Mouse (Mus musculus): ENCODE results near the gene Fndc4. TPM values are rescaled to one million over a fixed set of nuclear protein-coding genes. Genes with fewer than 3 reads are reported as not detected.

Fndc4 gene
- polyA plus RNA-seq, 1 experiment = 17.7 TPM

DNA sequence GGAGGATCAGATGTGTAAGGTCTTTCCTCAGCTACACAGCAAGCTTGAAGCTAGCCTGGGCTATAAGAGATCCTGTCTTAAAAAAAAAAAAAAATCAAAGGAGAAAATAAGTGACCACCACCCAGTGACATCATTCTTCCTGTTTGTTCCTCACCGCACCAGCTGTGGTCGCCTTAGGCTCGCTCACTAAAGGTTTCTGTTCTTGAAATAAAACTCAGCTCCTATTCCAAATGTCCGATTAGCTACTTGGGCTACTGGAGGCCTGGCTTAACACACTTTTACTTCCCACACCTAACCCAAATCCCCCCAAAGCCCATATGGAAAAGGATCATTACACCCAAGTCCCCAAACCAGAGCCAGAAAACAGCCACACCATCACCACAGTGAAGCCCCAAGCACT lies 7.7 kb downstream of the Fndc4 start:
- Histone ChIP-seq H3K36me3 (ENCODE audit: control insufficient read depth, insufficient read depth) (peaks cover 8% of the 10 kb centered on the region), H3K27me3 (ENCODE audit: control insufficient read depth, insufficient read depth, insufficient read length) (no peaks in the 10 kb centered on the region)
- TF ChIP-seq CTCF (IDR thresholded peaks at IDR 0.05; ENCODE audit: control insufficient read depth, insufficient read depth, insufficient read length) (no peak), MYOD1 (IDR thresholded peaks at IDR 0.05; ENCODE audit: control insufficient read depth, insufficient read length, low read depth) (no peak), MYOG (IDR thresholded peaks at IDR 0.05; ENCODE audit: control insufficient read depth, extremely low read depth, insufficient read length) (no peak), MAX (IDR thresholded peaks at IDR 0.05) (no peak), CEBPB (IDR thresholded peaks at IDR 0.05; ENCODE audit: low read depth) (no peak), FOSL1 (IDR thresholded peaks at IDR 0.05; ENCODE audit: insufficient read depth, low read length, poor library complexity, severe bottlenecking) (no peak), USF1 (IDR thresholded peaks at IDR 0.05; ENCODE audit: low read depth) (no peak)

DNA sequence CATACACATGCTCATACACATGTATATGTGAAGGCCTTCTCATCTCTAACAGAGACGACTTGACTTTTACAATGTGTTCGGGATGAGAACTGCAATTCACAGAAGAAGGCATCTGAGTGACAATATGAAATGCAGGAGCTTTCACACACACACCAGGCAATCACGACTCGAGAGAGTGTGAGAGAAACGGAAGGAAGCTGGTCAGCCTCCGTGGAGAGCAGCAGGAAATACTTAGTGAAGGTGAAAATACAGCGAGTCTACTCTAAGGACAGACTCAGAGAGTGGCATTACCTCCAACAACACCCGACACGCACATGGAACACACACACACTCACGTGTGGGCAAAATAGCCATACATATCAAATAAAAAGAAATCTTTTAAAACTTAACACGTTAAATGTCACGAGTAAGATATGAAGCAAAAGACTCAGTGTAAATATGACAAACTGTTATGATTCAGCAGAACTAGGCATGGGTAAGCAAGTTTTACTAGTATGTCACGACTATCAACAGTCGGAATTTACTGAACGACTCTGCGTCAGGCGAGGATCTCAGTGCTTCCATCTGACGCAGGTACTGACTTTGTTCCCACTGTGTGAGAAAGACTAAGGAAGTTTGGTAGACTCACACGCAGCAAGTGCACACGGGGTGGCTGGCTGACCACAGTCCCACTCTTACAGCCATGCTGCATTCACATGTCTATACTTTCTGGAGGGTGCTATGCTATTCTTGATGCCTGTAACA lies 16.5 kb downstream of the Fndc4 start:
- Histone ChIP-seq H3K79me3 (ENCODE audit: low read depth) (no peaks in the 10 kb centered on the region), H3K27me3 (ENCODE audit: control insufficient read depth, insufficient read depth, insufficient read length) (no peaks in the 10 kb centered on the region), H3K36me3 (ENCODE audit: control insufficient read depth, insufficient read depth) (peaks cover 25% of the 10 kb centered on the region), H3ac (ENCODE audit: control insufficient read depth, insufficient read length, low read depth) (no peak overlapping the region), H3K79me2 (ENCODE audit: control insufficient read depth, insufficient read depth) (no peaks in the 10 kb centered on the region), H3K4me3 (ENCODE audit: insufficient read depth, poor library complexity, severe bottlenecking) (no peak overlapping the region)
- no peak for TF ChIP-seq MAX (IDR thresholded peaks at IDR 0.05)
- no peak for TF ChIP-seq MYOG (IDR thresholded peaks at IDR 0.05; ENCODE audit: control insufficient read depth, extremely low read depth, insufficient read length)
- no peak for TF ChIP-seq USF1 (IDR thresholded peaks at IDR 0.05; ENCODE audit: low read depth)
- no peak for TF ChIP-seq MYOD1 (IDR thresholded peaks at IDR 0.05; ENCODE audit: control insufficient read depth, insufficient read length, low read depth)
- no peak for TF ChIP-seq CEBPB (IDR thresholded peaks at IDR 0.05; ENCODE audit: low read depth)
- TF ChIP-seq CTCF (IDR thresholded peaks at IDR 0.05; ENCODE audit: control insufficient read depth, insufficient read depth, insufficient read length) = no peak
- TF ChIP-seq FOSL1 (IDR thresholded peaks at IDR 0.05; ENCODE audit: insufficient read depth, low read length, poor library complexity, severe bottlenecking) = no peak

More for the DNA sequence above, 7.7 kb downstream of the Fndc4 start:
- no peak overlapping the region for H3ac ChIP-seq (ENCODE audit: control insufficient read depth, insufficient read length, low read depth)
- no peaks in the 10 kb centered on the region for H3K79me3 ChIP-seq (ENCODE audit: low read depth)
- H3K4me3 ChIP-seq (ENCODE audit: insufficient read depth, poor library complexity, severe bottlenecking) = no peak overlapping the region
- H3K79me2 ChIP-seq (ENCODE audit: control insufficient read depth, insufficient read depth) = no peaks in the 10 kb centered on the region

DNA sequence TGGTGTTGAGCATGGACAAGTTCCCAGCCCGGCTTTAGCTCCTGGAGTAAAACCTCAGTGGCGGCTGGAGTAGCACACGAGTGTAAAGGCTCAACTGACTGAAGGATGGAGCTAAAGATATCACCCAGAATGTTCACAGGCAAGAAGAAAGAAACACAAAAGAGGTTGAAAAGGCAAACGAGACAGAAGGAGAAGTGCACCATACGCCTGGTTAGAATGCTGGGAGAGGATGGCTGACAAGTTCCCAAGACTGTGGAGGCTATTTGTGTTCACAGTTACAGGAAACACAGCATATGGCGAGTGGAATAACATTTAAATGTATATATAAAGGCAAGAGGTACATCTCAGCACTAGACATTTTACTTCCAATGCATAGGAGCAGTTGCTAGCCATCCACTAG lies 22.9 kb downstream of the Fndc4 start:
- H3ac ChIP-seq (ENCODE audit: control insufficient read depth, insufficient read length, low read depth) = no peak overlapping the region

DNA sequence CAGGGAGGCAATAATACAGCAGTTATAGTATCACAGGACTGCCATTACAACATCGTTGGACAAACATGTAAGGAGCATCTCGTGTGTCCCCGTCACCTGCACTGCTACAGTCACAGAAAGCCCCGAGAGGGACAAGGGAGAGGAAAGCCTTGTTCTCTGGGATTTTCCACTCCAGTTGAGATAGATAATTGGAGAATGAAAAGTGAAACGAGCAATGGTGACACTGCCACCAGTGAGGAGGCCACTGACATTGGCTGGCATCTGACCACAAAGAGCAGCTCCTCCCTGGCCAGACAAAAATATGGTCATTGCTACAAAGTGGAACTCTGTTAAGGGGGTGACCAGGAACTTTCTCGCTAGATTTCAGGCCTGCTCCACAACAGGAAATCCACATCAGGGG lies 28.2 kb downstream of the Fndc4 start:
- Histone ChIP-seq H3K4me3 (ENCODE audit: insufficient read depth, poor library complexity, severe bottlenecking) (no peak overlapping the region), H3K79me3 (ENCODE audit: low read depth) (no peaks in the 10 kb centered on the region), H3ac (ENCODE audit: control insufficient read depth, insufficient read length, low read depth) (no peak overlapping the region), H3K27me3 (ENCODE audit: control insufficient read depth, insufficient read depth, insufficient read length) (no peaks in the 10 kb centered on the region), H3K36me3 (ENCODE audit: control insufficient read depth, insufficient read depth) (peaks cover 5% of the 10 kb centered on the region), H3K79me2 (ENCODE audit: control insufficient read depth, insufficient read depth) (no peaks in the 10 kb centered on the region)
- TF ChIP-seq CEBPB (IDR thresholded peaks at IDR 0.05; ENCODE audit: low read depth) (no peak), FOSL1 (IDR thresholded peaks at IDR 0.05; ENCODE audit: insufficient read depth, low read length, poor library complexity, severe bottlenecking) (no peak), USF1 (IDR thresholded peaks at IDR 0.05; ENCODE audit: low read depth) (no peak), MYOD1 (IDR thresholded peaks at IDR 0.05; ENCODE audit: control insufficient read depth, insufficient read length, low read depth) (no peak), CTCF (IDR thresholded peaks at IDR 0.05; ENCODE audit: control insufficient read depth, insufficient read depth, insufficient read length) (no peak), MYOG (IDR thresholded peaks at IDR 0.05; ENCODE audit: control insufficient read depth, extremely low read depth, insufficient read length) (no peak), MAX (IDR thresholded peaks at IDR 0.05) (no peak)

More for the DNA sequence above, 22.9 kb downstream of the Fndc4 start:
- Histone ChIP-seq H3K27me3 (ENCODE audit: control insufficient read depth, insufficient read depth, insufficient read length) (no peaks in the 10 kb centered on the region), H3K79me3 (ENCODE audit: low read depth) (no peaks in the 10 kb centered on the region), H3K36me3 (ENCODE audit: control insufficient read depth, insufficient read depth) (peaks cover 7% of the 10 kb centered on the region), H3K4me3 (ENCODE audit: insufficient read depth, poor library complexity, severe bottlenecking) (no peak overlapping the region), H3K79me2 (ENCODE audit: control insufficient read depth, insufficient read depth) (no peaks in the 10 kb centered on the region)
- TF ChIP-seq MAX (IDR thresholded peaks at IDR 0.05) (no peak), FOSL1 (IDR thresholded peaks at IDR 0.05; ENCODE audit: insufficient read depth, low read length, poor library complexity, severe bottlenecking) (no peak), USF1 (IDR thresholded peaks at IDR 0.05; ENCODE audit: low read depth) (no peak)

DNA sequence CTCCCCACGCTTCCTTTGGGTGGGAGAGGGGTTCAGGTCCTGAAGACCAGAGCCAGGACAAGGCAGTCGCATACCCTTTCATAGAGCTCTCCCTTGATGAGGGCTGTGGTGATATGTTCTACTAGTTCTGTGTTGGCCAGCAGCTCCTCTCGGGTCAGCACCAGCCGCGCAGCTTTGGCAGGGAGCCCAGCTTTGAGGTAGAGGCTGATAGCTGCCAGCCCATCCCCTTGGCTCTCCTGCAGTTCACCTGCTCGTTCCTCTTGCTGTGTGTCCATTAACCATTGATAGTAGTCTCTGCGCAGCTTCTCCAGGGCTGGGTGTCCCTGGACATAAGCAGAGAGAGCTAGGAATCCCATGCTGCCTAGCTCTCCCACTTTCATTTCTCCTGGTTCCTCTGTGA lies 29.8 kb downstream of the Fndc4 start:
- no peak overlapping the region for H3K4me3 ChIP-seq (ENCODE audit: insufficient read depth, poor library complexity, severe bottlenecking)
- H3K79me2 ChIP-seq (ENCODE audit: control insufficient read depth, insufficient read depth) = no peaks in the 10 kb centered on the region
- TF ChIP-seq MYOG (IDR thresholded peaks at IDR 0.05; ENCODE audit: control insufficient read depth, extremely low read depth, insufficient read length) = no peak
- TF ChIP-seq MYOD1 (IDR thresholded peaks at IDR 0.05; ENCODE audit: control insufficient read depth, insufficient read length, low read depth) = no peak
- no peak for TF ChIP-seq FOSL1 (IDR thresholded peaks at IDR 0.05; ENCODE audit: insufficient read depth, low read length, poor library complexity, severe bottlenecking)
- TF ChIP-seq CTCF (IDR thresholded peaks at IDR 0.05; ENCODE audit: control insufficient read depth, insufficient read depth, insufficient read length) = no peak
- no peak for TF ChIP-seq CEBPB (IDR thresholded peaks at IDR 0.05; ENCODE audit: low read depth)
- TF ChIP-seq MAX (IDR thresholded peaks at IDR 0.05) = no peak
- no peak for TF ChIP-seq USF1 (IDR thresholded peaks at IDR 0.05; ENCODE audit: low read depth)
- H3K79me3 ChIP-seq (ENCODE audit: low read depth) = no peaks in the 10 kb centered on the region
- H3K36me3 ChIP-seq (ENCODE audit: control insufficient read depth, insufficient read depth) = peaks cover 5% of the 10 kb centered on the region
- H3ac ChIP-seq (ENCODE audit: control insufficient read depth, insufficient read length, low read depth) = no peak overlapping the region
- H3K27me3 ChIP-seq (ENCODE audit: control insufficient read depth, insufficient read depth, insufficient read length) = no peaks in the 10 kb centered on the region

DNA sequence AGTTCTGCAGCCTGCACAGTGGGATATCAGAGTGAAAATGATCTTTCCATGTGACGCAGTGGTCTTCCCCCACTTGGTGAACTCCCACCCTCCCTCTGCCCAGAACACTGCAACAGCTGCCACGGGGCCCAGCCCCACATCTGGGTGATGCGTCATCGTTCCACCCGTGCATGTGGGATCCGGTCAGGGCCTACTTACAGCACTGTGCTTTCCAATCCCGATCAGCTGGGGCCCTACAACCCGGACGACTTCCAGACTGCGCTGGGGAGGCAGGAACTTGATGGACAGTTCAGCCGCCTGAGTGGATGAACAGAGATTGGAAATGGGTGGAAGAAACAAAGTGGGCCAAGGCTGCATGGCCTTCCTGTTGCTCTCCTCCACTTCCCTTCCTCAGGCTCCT lies 38.3 kb downstream of the Fndc4 start:
- H3K79me3 ChIP-seq (ENCODE audit: low read depth) = no peaks in the 10 kb centered on the region
- H3K36me3 ChIP-seq (ENCODE audit: control insufficient read depth, insufficient read depth) = peaks cover 11% of the 10 kb centered on the region
- H3K27me3 ChIP-seq (ENCODE audit: control insufficient read depth, insufficient read depth, insufficient read length) = no peaks in the 10 kb centered on the region
- no peak overlapping the region for H3K4me3 ChIP-seq (ENCODE audit: insufficient read depth, poor library complexity, severe bottlenecking)
- H3K79me2 ChIP-seq (ENCODE audit: control insufficient read depth, insufficient read depth) = no peaks in the 10 kb centered on the region
- no peak overlapping the region for H3ac ChIP-seq (ENCODE audit: control insufficient read depth, insufficient read length, low read depth)
- no peak for TF ChIP-seq MAX (IDR thresholded peaks at IDR 0.05)
- no peak for TF ChIP-seq FOSL1 (IDR thresholded peaks at IDR 0.05; ENCODE audit: insufficient read depth, low read length, poor library complexity, severe bottlenecking)
- no peak for TF ChIP-seq CEBPB (IDR thresholded peaks at IDR 0.05; ENCODE audit: low read depth)
- no peak for TF ChIP-seq MYOD1 (IDR thresholded peaks at IDR 0.05; ENCODE audit: control insufficient read depth, insufficient read length, low read depth)
- no peak for TF ChIP-seq CTCF (IDR thresholded peaks at IDR 0.05; ENCODE audit: control insufficient read depth, insufficient read depth, insufficient read length)
- TF ChIP-seq USF1 (IDR thresholded peaks at IDR 0.05; ENCODE audit: low read depth) = no peak
